Mouse (Mus musculus) kidney, postnatal 14 days (tissue): ENCODE measurements at regions not wholly inside any gene's neighbourhood (a gene's known extent, or its start where the extent isn't known, plus 50 kb on each side); places are given as distances from the start of the nearest gene placed in this dataset.

ENCODE experiments used
- DNase-seq: peaks from one replicate; pipeline ENCODE4 v3.0.0; 2022; ENCODE audit warnings: mixed read lengths

DNA sequence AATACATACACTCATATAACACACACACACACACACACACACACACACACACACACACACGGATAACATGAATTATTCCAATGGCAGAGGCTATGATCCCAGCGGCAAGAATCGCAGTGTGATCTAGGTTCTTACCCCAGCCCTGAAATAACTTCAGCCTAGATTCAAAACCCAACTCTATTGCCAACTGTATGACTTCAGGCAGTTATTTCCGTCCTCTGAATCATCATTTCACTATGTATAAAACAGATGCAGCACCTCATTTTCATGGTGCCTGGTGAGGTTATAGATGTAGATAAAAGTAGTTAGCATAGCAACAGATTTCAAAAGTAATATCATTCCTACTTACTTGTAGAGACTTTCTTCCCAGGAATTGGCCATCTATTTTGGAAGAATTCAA lies 61.0 kb upstream of the Tnfsf11 start:
- no peak for DNase-seq

DNA sequence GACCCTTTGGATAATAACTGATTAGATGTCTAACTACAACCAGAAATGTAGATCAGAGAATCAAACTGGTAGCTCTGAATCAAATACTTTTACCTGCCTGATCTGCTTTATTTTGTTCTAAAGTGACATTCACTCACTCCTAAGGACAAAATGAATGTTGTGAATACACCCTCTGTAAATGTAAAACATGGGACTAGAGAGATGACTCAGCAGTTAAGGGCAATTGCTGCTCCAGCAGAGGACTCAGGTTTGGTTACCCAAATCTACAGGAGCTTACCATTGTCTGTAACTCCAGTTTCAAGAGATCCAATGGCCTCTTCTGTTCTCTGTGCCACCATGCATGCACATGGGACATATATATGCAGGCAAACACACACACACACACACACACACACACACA lies 57.0 kb upstream of the Tnfsf11 start:
- DNase-seq, result no peak

DNA sequence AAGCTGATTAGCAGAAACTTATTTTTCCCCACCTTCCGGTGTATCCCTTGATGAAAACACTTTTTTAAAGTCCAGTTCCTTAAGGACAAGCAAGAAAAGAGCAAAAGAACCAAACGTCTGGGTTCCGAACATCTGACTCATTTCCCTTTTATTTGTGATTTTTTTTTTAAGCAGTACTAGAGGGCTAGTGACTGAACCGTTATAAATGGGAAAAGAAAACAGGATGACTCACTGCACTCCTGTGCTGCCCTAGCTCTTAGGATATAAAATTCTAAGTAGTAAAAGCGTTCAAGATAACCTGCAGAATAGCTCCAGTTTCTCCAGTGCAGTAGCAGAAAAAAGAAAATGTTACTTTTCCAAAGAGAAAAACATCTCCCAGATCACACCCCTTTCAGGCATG lies 55.3 kb upstream of the Tnfsf11 start:
- DNase-seq, result no peak
